Mouse (Mus musculus) spleen, adult 2 months (tissue): ENCODE results near the gene Bmp8b. TPM values are rescaled to one million over a fixed set of nuclear protein-coding genes. Genes with fewer than 3 reads are reported as not detected.

Source experiments
- DNase-seq, 2 experiments: peaks; one replicate each; pipeline versions ENCODE4 v3.0.0 to v3.0.0-alpha.2; 2012 to 2021; ENCODE audit warnings: low spot score in 2 of 2, low read depth in 1 of 2
- H3K27ac ChIP-seq: fragments of 200-500 bp; 2 replicates; pipeline ENCODE4 v1.5.1; 2012; ENCODE audit warnings: low read length, inconsistent platforms; ENCODE audit not compliant: insufficient read depth
- H3K27me3 ChIP-seq: fragments of 200-500 bp; 2 replicates; pipeline ENCODE4 v1.6.1; 2012; ENCODE audit warnings: mild to moderate bottlenecking, moderate library complexity, low read length, inconsistent platforms; ENCODE audit not compliant: control insufficient read depth, insufficient read depth
- H3K36me3 ChIP-seq: fragments of 200-500 bp; 2 replicates; pipeline ENCODE4 v1.6.1; 2012; ENCODE audit warnings: mild to moderate bottlenecking, low read length, inconsistent platforms; ENCODE audit not compliant: control insufficient read depth, insufficient read depth
- H3K4me1 ChIP-seq: fragments of 200-500 bp; 2 replicates; pipeline ENCODE4 v1.6.1; 2011; ENCODE audit warnings: inconsistent platforms; ENCODE audit not compliant: control insufficient read depth, insufficient read depth, insufficient read length
- H3K4me3 ChIP-seq: fragments of 200-500 bp; 2 replicates; pipeline ENCODE4 v1.5.1; 2011; ENCODE audit warnings: mild to moderate bottlenecking, inconsistent platforms; ENCODE audit not compliant: insufficient read depth, insufficient read length; ENCODE audit errors: extremely low read depth
- CTCF ChIP-seq: fragments of 200-500 bp; IDR thresholded peaks from 2 replicates; pipeline ENCODE4 v1.5.1; 2011; ENCODE audit warnings: mild to moderate bottlenecking, inconsistent platforms; ENCODE audit not compliant: insufficient read depth, insufficient read length, insufficient replicate concordance; ENCODE audit errors: extremely low read depth
- POLR2A ChIP-seq: fragments of 200-500 bp; IDR thresholded peaks from 2 replicates; pipeline ENCODE4 v1.6.1; 2011; ENCODE audit warnings: low read depth, low read length, inconsistent platforms
- WGBS: fragments of 180-500 bp; shearing (Covaris S2); methylation state at CpG from one replicate; pipeline ENCODE4 v1.1.7; 2018; 5-methylcytosine and 5-hydroxymethylcytosine counted together
- polyA plus RNA-seq: library from polyadenylated mRNA; depleted of rRNA; stranded (reverse); fragments of >200 nt; gene quantifications from 2 replicates; pipeline ENCODE4 v1.2.3, GENCODE M21; 2012

Bmp8b gene
- polyA plus RNA-seq, 1 experiment, result 0.11 TPM

DNA sequence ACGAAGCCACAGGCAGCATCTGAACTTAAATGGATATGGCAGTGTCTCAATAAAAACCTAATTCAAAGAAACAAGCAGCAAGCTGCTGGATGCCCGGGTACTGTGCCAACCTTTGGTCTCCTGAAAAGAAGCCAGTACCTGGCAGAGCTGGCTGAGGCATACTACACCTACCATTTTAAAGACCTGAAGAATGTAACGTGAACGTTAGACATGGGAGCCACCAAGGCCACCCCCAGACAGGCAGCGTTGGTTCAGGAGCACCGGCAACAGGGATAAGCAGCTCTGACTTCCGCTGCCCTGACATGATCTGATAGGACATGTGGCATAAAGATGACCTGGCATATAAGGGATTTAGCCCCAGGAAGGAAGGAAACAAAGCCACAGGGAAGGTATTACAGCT is 21.7 kb downstream of the Bmp8b start:
- 97% methylated on average over 7 of the region's 7 CpGs for WGBS
- no peak for DNase-seq
- no peak for TF ChIP-seq CTCF
- TF ChIP-seq POLR2A, result no peak
- Histone ChIP-seq H3K27ac (no peak overlapping the region), H3K4me1 (no peaks in the 10 kb centered on the region), H3K4me3 (no peak overlapping the region), H3K36me3 (peaks cover 37% of the 10 kb centered on the region), H3K27me3 (no peaks in the 10 kb centered on the region)

DNA sequence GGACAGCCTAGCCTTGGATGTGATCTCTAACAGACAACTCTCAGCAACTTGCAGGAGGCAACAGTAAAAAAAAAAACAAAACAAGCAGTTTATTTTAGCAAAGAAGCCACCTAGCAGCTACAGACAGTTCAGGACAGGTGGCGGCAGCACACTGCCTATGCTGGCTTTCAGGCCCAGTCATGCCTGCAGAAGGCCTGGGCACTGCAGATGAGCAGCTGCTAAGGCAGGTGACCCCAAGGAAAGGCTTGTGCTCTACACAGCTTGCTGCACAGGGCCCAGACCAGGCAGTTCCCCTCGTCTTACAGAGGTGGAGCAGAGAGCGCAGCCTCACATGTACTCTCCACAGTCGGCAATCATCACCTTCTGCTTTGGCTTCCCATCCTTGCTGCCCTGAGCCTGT is 22.1 kb downstream of the Bmp8b start:
- H3K36me3 ChIP-seq, result peaks cover 41% of the 10 kb centered on the region
- H3K27me3 ChIP-seq, result no peaks in the 10 kb centered on the region
- TF ChIP-seq POLR2A (no peak), CTCF (no peak)
- no peak for DNase-seq
- H3K27ac ChIP-seq, result no peak overlapping the region
- no peak overlapping the region for H3K4me3 ChIP-seq
- WGBS, result 94% methylated on average over 4 of the region's 4 CpGs
- no peaks in the 10 kb centered on the region for H3K4me1 ChIP-seq

DNA sequence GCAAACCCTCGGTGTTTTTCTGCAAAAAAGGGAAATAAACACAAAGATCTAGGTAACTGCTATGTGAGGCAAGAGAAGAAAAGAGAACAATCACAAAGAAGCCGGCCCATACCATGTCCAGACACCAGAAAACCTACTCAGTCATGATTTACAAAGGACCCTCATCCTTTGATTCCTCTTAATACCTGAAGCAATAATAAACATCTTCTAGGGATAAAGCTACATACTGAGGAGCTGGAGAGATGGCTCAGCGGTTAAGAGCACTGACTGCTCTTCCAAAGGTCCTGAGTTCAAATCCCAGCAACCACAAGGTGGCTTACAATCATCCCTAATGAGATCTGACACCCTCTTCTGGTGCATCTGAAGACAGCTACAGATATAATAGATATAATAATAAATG is 32.6 kb downstream of the Bmp8b start:
- Histone ChIP-seq H3K27ac (no peak overlapping the region), H3K4me1 (peaks cover 6% of the 10 kb centered on the region), H3K36me3 (peaks cover 17% of the 10 kb centered on the region), H3K4me3 (no peak overlapping the region), H3K27me3 (no peaks in the 10 kb centered on the region)
- TF ChIP-seq CTCF (no peak), POLR2A (no peak)
- WGBS, result 77% methylated on average over 3 of the region's 3 CpGs
- DNase-seq, result no peak

DNA sequence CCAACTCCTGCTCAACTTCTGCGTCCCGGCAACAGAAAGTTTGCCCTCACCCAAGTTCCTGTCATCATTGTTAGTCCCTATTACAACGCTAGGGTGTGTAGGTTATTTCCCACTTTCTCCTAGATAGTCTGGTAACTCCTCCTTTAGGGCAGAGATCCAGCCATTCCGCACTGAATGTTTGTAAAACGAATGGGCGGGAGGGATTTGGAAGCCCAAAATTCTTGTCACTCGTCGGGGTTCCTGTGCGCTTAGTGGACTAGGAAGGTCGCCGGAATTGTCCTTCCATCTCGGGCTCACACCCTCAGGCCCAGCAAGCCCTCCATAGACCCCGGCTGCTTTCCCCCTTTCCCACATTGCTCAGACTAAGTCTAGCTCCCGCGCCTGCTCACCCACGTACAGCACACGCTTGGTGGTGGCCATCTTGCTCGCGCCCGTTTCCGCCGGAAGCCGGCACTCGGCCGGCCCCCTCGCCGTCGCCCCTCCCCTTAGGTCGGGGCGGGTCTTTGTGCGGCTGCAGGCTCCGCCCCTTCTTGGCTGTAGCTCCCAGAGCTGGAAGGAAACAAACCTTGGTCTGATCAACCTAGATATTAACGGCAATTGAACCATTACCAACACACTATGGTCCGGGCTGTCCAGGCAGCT is 34.7 kb downstream of the Bmp8b start, which contains the start of gene Ppie:
Gene Ppie (minus strand): TSS at position 439 of the 642 bp plus-strand sequence.
- WGBS, result under 1% methylated on average over 34 of the region's 34 CpGs
- TF ChIP-seq POLR2A (peak; percentile 65), CTCF (no peak)
- Histone ChIP-seq H3K36me3 (peaks cover 8% of the 10 kb centered on the region), H3K4me1 (peaks cover 6% of the 10 kb centered on the region), H3K27ac (peak within 1 kb of the TSS; percentile 54), H3K27me3 (no peaks in the 10 kb centered on the region), H3K4me3 (peak within 1 kb of the TSS; percentile 94)
- DNase-seq, result peak; percentile 66 to 73

DNA sequence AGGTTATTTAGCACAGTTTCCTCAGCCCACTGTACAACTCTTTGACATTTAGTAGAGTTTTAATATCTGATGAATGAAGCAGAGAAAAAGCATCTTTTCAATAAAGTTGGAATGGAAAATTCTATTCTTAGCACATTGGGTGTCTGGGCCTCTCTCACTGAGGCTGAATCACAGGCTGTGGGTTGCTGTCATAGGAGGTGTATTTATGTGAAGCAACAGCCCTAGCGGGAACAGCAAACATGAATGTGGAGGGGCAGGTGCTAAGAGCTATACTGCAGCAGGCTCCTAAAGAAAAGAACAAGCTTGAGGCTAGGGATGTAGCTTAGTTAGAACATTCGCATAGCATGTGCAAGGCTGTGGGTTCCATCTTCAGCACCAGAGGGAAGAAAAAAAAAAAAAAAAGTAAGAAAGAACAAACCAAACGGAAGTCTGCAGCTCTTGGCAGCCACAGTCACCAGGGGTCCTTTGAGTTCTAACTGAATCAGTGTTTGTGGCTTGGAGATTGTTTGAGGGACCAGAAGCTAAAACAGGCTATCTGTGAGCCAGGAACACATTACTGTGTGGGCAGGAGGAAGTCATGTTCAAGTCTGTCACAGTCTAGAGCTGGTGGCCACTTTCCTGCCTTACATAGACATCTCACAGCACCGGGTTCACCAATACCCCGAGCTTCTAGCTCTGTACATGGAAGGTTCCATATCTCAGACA is 42.6 kb downstream of the Bmp8b start:
- no peaks in the 10 kb centered on the region for H3K4me1 ChIP-seq
- no peak overlapping the region for H3K4me3 ChIP-seq
- no peak overlapping the region for H3K27ac ChIP-seq
- WGBS, result 16% methylated on average over 5 of the region's 5 CpGs
- TF ChIP-seq POLR2A (no peak), CTCF (no peak)
- DNase-seq, result no peak
- H3K36me3 ChIP-seq, result no peaks in the 10 kb centered on the region
- no peaks in the 10 kb centered on the region for H3K27me3 ChIP-seq

DNA sequence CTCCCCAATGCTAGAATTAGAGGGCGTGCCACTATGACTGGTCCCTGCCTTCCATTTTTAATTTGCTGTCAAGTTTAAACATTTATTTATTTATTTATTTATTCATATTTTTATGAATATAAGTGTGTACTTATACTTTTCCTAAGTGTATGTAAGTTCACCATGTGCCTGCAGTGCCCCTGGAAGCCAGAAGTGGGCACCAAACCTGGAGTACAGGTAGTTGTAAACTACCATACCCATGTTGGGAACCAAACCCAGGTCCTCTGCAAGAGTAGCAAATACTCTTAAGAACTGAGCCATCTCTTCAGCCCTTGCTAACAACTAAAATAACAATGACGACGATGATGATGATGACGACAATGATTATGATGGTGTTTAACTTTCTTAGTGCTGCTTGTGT is 47.0 kb downstream of the Bmp8b start:
- no peaks in the 10 kb centered on the region for H3K27me3 ChIP-seq
- no peak overlapping the region for H3K4me3 ChIP-seq
- no peak for TF ChIP-seq POLR2A
- H3K4me1 ChIP-seq, result no peaks in the 10 kb centered on the region
- WGBS, result 92% methylated on average over 4 of the region's 4 CpGs
- no peak for DNase-seq
- no peak overlapping the region for H3K27ac ChIP-seq
- no peaks in the 10 kb centered on the region for H3K36me3 ChIP-seq

DNA sequence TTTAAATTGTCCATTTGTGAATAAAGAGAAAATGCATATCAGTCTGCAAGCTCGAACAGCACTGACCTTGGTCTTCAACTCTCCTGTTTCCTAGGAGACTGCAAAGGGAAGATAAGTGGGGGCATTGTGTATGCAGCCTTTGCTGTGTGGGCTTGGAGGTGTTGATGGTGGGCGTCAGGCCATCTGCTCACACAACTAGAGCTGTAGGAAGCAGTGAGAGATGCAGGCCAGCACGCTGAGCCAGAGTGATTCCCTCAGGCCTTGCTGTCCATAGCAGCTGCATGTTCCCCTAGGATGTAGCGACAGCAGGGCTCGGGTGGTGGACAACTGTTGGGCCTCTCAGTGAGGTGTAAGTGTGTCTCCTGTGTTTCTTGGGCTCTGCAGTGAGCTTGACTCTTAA is 48.0 kb downstream of the Bmp8b start:
- H3K36me3 ChIP-seq, result no peaks in the 10 kb centered on the region
- H3K27ac ChIP-seq, result no peak overlapping the region
- no peaks in the 10 kb centered on the region for H3K4me1 ChIP-seq
- H3K4me3 ChIP-seq, result no peak overlapping the region
- no peak for DNase-seq
- H3K27me3 ChIP-seq, result no peaks in the 10 kb centered on the region
- TF ChIP-seq CTCF, result no peak
- no peak for TF ChIP-seq POLR2A
- 76% methylated on average over 5 of the region's 5 CpGs for WGBS
